8 mouse cellular contexts compared by ENCODE assay signal in genomic region chr1:36512089-36512965, GRCm38 (mm10). TPM values are rescaled to one million over a fixed set of nuclear protein-coding genes. Genes with fewer than 3 reads are reported as not detected.
DNase-seq lines count a peak whose midpoint lies in the region; ATAC-seq and TF ChIP-seq lines count a peak whose summit lies in the region.

No protein-coding gene starts in this region.

- ATAC-seq in forebrain, embryonic 14.5 days = peak; percentile 76
- ATAC-seq in hindbrain, embryonic 15.5 days (ENCODE audit: low FRiP score, low read depth) = peak; percentile 76
- peak; percentile 70 for ATAC-seq in limb, embryonic 14.5 days (ENCODE audit: low FRiP score, low read depth)
- ATAC-seq in stomach, postnatal 0 days (ENCODE audit: low FRiP score, low TSS enrichment) = peak; percentile 59

- peak; percentile 20; the same call in 1 of the 2 replicates for TF ChIP-seq CTCF in brain, embryonic 14.5 days (IDR thresholded peaks at IDR 0.05; ENCODE audit: borderline replicate concordance, extremely low read depth, insufficient read depth, insufficient read length)
- TF ChIP-seq CTCF in stomach, postnatal 0 days (IDR thresholded peaks at IDR 0.05; ENCODE audit: low read depth) = peak; percentile 23; the same call in 1 of the 2 replicates

- peak; percentile 57 for DNase-seq in kidney, adult 18-20 months
- no peak for DNase-seq in kidney, adult 9 months
- peak; percentile 68 for DNase-seq in brain, embryonic 14.5 days (ENCODE audit: low read depth)
- peak; percentile 61 for DNase-seq in forebrain, embryonic 14.5 days (ENCODE audit: low spot score)
- DNase-seq in limb, embryonic 14.5 days (ENCODE audit: low spot score) = peak; percentile 22
- peak; percentile 71 for DNase-seq in stomach, postnatal 0 days (ENCODE audit: low spot score)

- peak overlapping the region; percentile 88 for H3K9ac ChIP-seq in forebrain, embryonic 14.5 days (ENCODE audit: low read length)
- H3K9ac ChIP-seq in hindbrain, embryonic 15.5 days = peak overlapping the region; percentile 91
- H3K9ac ChIP-seq in limb, embryonic 14.5 days (ENCODE audit: low read depth, low read length, severe bottlenecking) = peak overlapping the region; percentile 84
- H3K9ac ChIP-seq in stomach, postnatal 0 days (ENCODE audit: low read length) = peak overlapping the region; percentile 96

- peak overlapping the region; percentile 99 for H3K27ac ChIP-seq in forebrain, embryonic 14.5 days (ENCODE audit: low read depth, low read length)
- peak overlapping the region; percentile 98 for H3K27ac ChIP-seq in hindbrain, embryonic 15.5 days (replicated peaks)
- peak overlapping the region; percentile 99 for H3K27ac ChIP-seq in limb, embryonic 14.5 days (replicated peaks; ENCODE audit: low read depth, low read length)
- peak overlapping the region; percentile 98 for H3K27ac ChIP-seq in stomach, postnatal 0 days (replicated peaks)

- under 1% methylated on average over 85 of the region's 126 CpGs for WGBS in forebrain, embryonic 14.5 days
- WGBS in hindbrain, embryonic 15.5 days = under 1% methylated on average over 110 of the region's 126 CpGs
- WGBS in limb, embryonic 14.5 days = under 1% methylated on average over 42 of the region's 126 CpGs
- WGBS in stomach, postnatal 0 days = under 1% methylated on average over 64 of the region's 126 CpGs

- no peak for TF ChIP-seq EP300 in stomach, postnatal 0 days (optimal IDR thresholded peaks at IDR 0.05)

- H3K4me3 ChIP-seq in forebrain, embryonic 14.5 days (ENCODE audit: low read depth, low read length) = peak overlapping the region; percentile 92
- H3K4me3 ChIP-seq in hindbrain, embryonic 15.5 days = peak overlapping the region; percentile 94
- peak overlapping the region; percentile 94 for H3K4me3 ChIP-seq in limb, embryonic 14.5 days (replicated peaks; ENCODE audit: low read length)
- H3K4me3 ChIP-seq in myocyte = peak overlapping the region; percentile 39
- peak overlapping the region; percentile 98 for H3K4me3 ChIP-seq in stomach, postnatal 0 days (ENCODE audit: low read depth, low read length)

- peak overlapping the region; percentile 67 for H3ac ChIP-seq in myocyte (ENCODE audit: control insufficient read depth, insufficient read length)

- H3K4me1 ChIP-seq in forebrain, embryonic 14.5 days (ENCODE audit: control insufficient read depth, insufficient read depth, low read length) = peaks cover 20% of the 10 kb centered on the region
- peaks cover 35% of the 10 kb centered on the region for H3K4me1 ChIP-seq in hindbrain, embryonic 15.5 days (replicated peaks)
- peaks cover 19% of the 10 kb centered on the region for H3K4me1 ChIP-seq in limb, embryonic 14.5 days (ENCODE audit: control insufficient read depth, insufficient read depth, low read length)
- H3K4me1 ChIP-seq in stomach, postnatal 0 days (replicated peaks; ENCODE audit: control insufficient read depth, insufficient read depth) = peaks cover 2% of the 10 kb centered on the region; the same call in 1 of the 2 replicates

- H3K9me3 ChIP-seq in forebrain, embryonic 14.5 days (replicated peaks; ENCODE audit: control insufficient read depth, low read length) = no peaks in the 10 kb centered on the region
- no peaks in the 10 kb centered on the region for H3K9me3 ChIP-seq in hindbrain, embryonic 15.5 days
- H3K9me3 ChIP-seq in limb, embryonic 14.5 days (ENCODE audit: control insufficient read depth, low read length) = no peaks in the 10 kb centered on the region
- H3K9me3 ChIP-seq in stomach, postnatal 0 days (ENCODE audit: control insufficient read depth, low read length) = no peaks in the 10 kb centered on the region

- no peaks in the 10 kb centered on the region for H3K27me3 ChIP-seq in forebrain, embryonic 14.5 days (replicated peaks; ENCODE audit: control insufficient read depth, insufficient read depth, low read length)
- H3K27me3 ChIP-seq in hindbrain, embryonic 15.5 days = no peaks in the 10 kb centered on the region
- no peaks in the 10 kb centered on the region for H3K27me3 ChIP-seq in limb, embryonic 14.5 days (ENCODE audit: control insufficient read depth, insufficient read depth, low read length)
- H3K27me3 ChIP-seq in myocyte (ENCODE audit: control insufficient read depth, insufficient read depth, insufficient read length) = no peaks in the 10 kb centered on the region
- H3K27me3 ChIP-seq in stomach, postnatal 0 days (ENCODE audit: control insufficient read depth, insufficient read depth, low read length) = no peaks in the 10 kb centered on the region

- H3K4me2 ChIP-seq in forebrain, embryonic 14.5 days (ENCODE audit: low read length) = peak overlapping the region; percentile 94
- H3K4me2 ChIP-seq in hindbrain, embryonic 15.5 days = peak overlapping the region; percentile 68
- H3K4me2 ChIP-seq in limb, embryonic 14.5 days (replicated peaks; ENCODE audit: low read depth, low read length, severe bottlenecking) = peak overlapping the region; percentile 93
- H3K4me2 ChIP-seq in myocyte (ENCODE audit: low read depth) = peak overlapping the region; percentile 100
- H3K4me2 ChIP-seq in stomach, postnatal 0 days (replicated peaks; ENCODE audit: low read depth) = peak overlapping the region; percentile 96

- peaks cover 39% of the 10 kb centered on the region for H3K79me2 ChIP-seq in myocyte (ENCODE audit: control insufficient read depth, insufficient read depth)

- TF ChIP-seq POLR2A in brain, embryonic 14.5 days (IDR thresholded peaks at IDR 0.05; ENCODE audit: borderline replicate concordance, extremely low read depth, insufficient read depth, insufficient read length, poor library complexity, severe bottlenecking) = no peak
- no peak for TF ChIP-seq POLR2A in limb, embryonic 14.5 days (IDR thresholded peaks at IDR 0.05; ENCODE audit: borderline replicate concordance, extremely low read depth, insufficient read depth, insufficient read length)
- no peak for TF ChIP-seq POLR2A in myocyte (IDR thresholded peaks at IDR 0.05; ENCODE audit: insufficient read length, low read depth)

- peaks cover 8% of the 10 kb centered on the region; the same call in 1 of the 2 replicates for H3K36me3 ChIP-seq in forebrain, embryonic 14.5 days (ENCODE audit: control insufficient read depth, insufficient read depth, low read length)
- no peaks in the 10 kb centered on the region for H3K36me3 ChIP-seq in hindbrain, embryonic 15.5 days
- H3K36me3 ChIP-seq in limb, embryonic 14.5 days (ENCODE audit: control insufficient read depth, insufficient read depth, low read length) = peaks cover 22% of the 10 kb centered on the region; the same call in 1 of the 2 replicates
- no peaks in the 10 kb centered on the region for H3K36me3 ChIP-seq in myocyte (ENCODE audit: control insufficient read depth, insufficient read depth)
- no peaks in the 10 kb centered on the region for H3K36me3 ChIP-seq in stomach, postnatal 0 days (ENCODE audit: control insufficient read depth, insufficient read depth, low read length)

RNA-seq across cellular contexts. Expression of gene Cnnm3, which starts 0.7 kb away (rescaled TPM):
- polyA plus RNA-seq in brain, embryonic 14.5 days (2012; rRNA removed) = 33.6 TPM in 2 replicates
- polyA plus RNA-seq in forebrain, embryonic 14.5 days (2014; fragmentation: Nextera tagmentation; extraction: Ambion mirVana) = 5.2 and 5.9 TPM in 2 replicates
- polyA plus RNA-seq in hindbrain, embryonic 15.5 days (2015; fragmentation: Nextera tagmentation; extraction: Ambion mirVana) = 6.0 and 6.5 TPM in 2 replicates
- polyA plus RNA-seq in limb, embryonic 14.5 days (2012; rRNA removed) = 22.5 and 25.9 TPM in 2 replicates
- polyA plus RNA-seq in limb, embryonic 14.5 days (2014; fragmentation: Nextera tagmentation; extraction: Ambion mirVana) = 6.4 and 6.8 TPM in 2 replicates
- polyA plus RNA-seq in myocyte (2012; fragmentation: generic; extraction: Trizol) = 10.2 TPM
- 1.6 and 2.0 TPM in 2 replicates for polyA plus RNA-seq in stomach, postnatal 0 days (2015; fragmentation: Nextera tagmentation; extraction: Ambion mirVana)

RNA-seq across cellular contexts. Expression of gene Ankrd23, which starts 24.4 kb away (rescaled TPM):
- 18.1 and 19.8 TPM in 2 replicates for polyA plus RNA-seq in brain, embryonic 14.5 days (2012; rRNA removed)
- polyA plus RNA-seq in forebrain, embryonic 14.5 days (2014; fragmentation: Nextera tagmentation; extraction: Ambion mirVana) = 3.8 and 5.2 TPM in 2 replicates
- 18.9 and 19.6 TPM in 2 replicates for polyA plus RNA-seq in hindbrain, embryonic 15.5 days (2015; fragmentation: Nextera tagmentation; extraction: Ambion mirVana)
- 27.4 and 32.8 TPM in 2 replicates for polyA plus RNA-seq in limb, embryonic 14.5 days (2012; rRNA removed)
- polyA plus RNA-seq in limb, embryonic 14.5 days (2014; fragmentation: Nextera tagmentation; extraction: Ambion mirVana) = 9.9 and 11.6 TPM in 2 replicates
- polyA plus RNA-seq in myocyte (2012; fragmentation: generic; extraction: Trizol) = 78.6 TPM
- polyA plus RNA-seq in stomach, postnatal 0 days (2015; fragmentation: Nextera tagmentation; extraction: Ambion mirVana) = 6.1 and 8.5 TPM in 2 replicates

RNA-seq across cellular contexts. Expression of gene Gm42417, which starts 26.9 kb away (rescaled TPM):
- 0.07 and 0.08 TPM in 2 replicates for polyA plus RNA-seq in brain, embryonic 14.5 days (2012; rRNA removed)
- 0.22 TPM in 1 of 2 replicates, not detected in the other for polyA plus RNA-seq in forebrain, embryonic 14.5 days (2014; fragmentation: Nextera tagmentation; extraction: Ambion mirVana)
- polyA plus RNA-seq in hindbrain, embryonic 15.5 days (2015; fragmentation: Nextera tagmentation; extraction: Ambion mirVana) = 0.62 TPM in 1 of 2 replicates, not detected in the other
- polyA plus RNA-seq in limb, embryonic 14.5 days (2012; rRNA removed) = 0.47 TPM in 1 of 2 replicates, not detected in the other
- not detected in 2 replicates for polyA plus RNA-seq in limb, embryonic 14.5 days (2014; fragmentation: Nextera tagmentation; extraction: Ambion mirVana)
- 0.13 TPM for polyA plus RNA-seq in myocyte (2012; fragmentation: generic; extraction: Trizol)
- 0.28 and 0.33 TPM in 2 replicates for polyA plus RNA-seq in stomach, postnatal 0 days (2015; fragmentation: Nextera tagmentation; extraction: Ambion mirVana)

RNA-seq across cellular contexts. Expression of gene Ankrd39, which starts 34.9 kb away (rescaled TPM):
- 20.7 and 24.1 TPM in 2 replicates for polyA plus RNA-seq in brain, embryonic 14.5 days (2012; rRNA removed)
- 15.4 and 15.7 TPM in 2 replicates for polyA plus RNA-seq in forebrain, embryonic 14.5 days (2014; fragmentation: Nextera tagmentation; extraction: Ambion mirVana)
- polyA plus RNA-seq in hindbrain, embryonic 15.5 days (2015; fragmentation: Nextera tagmentation; extraction: Ambion mirVana) = 28.7 and 29.9 TPM in 2 replicates
- 22.4 and 26.2 TPM in 2 replicates for polyA plus RNA-seq in limb, embryonic 14.5 days (2012; rRNA removed)
- polyA plus RNA-seq in limb, embryonic 14.5 days (2014; fragmentation: Nextera tagmentation; extraction: Ambion mirVana) = 22.5 and 22.9 TPM in 2 replicates
- polyA plus RNA-seq in myocyte (2012; fragmentation: generic; extraction: Trizol) = 17.9 TPM
- 19.5 and 20.1 TPM in 2 replicates for polyA plus RNA-seq in stomach, postnatal 0 days (2015; fragmentation: Nextera tagmentation; extraction: Ambion mirVana)

RNA-seq across cellular contexts. Expression of gene Cnnm4, which starts 40.9 kb away (rescaled TPM):
- polyA plus RNA-seq in brain, embryonic 14.5 days (2012; rRNA removed) = 4.5 and 5.4 TPM in 2 replicates
- 7.8 and 9.0 TPM in 2 replicates for polyA plus RNA-seq in forebrain, embryonic 14.5 days (2014; fragmentation: Nextera tagmentation; extraction: Ambion mirVana)
- polyA plus RNA-seq in hindbrain, embryonic 15.5 days (2015; fragmentation: Nextera tagmentation; extraction: Ambion mirVana) = 10.8 TPM in 2 replicates
- polyA plus RNA-seq in limb, embryonic 14.5 days (2012; rRNA removed) = 7.3 and 9.4 TPM in 2 replicates
- 13.1 and 15.1 TPM in 2 replicates for polyA plus RNA-seq in limb, embryonic 14.5 days (2014; fragmentation: Nextera tagmentation; extraction: Ambion mirVana)
- polyA plus RNA-seq in myocyte (2012; fragmentation: generic; extraction: Trizol) = 21.6 TPM
- polyA plus RNA-seq in stomach, postnatal 0 days (2015; fragmentation: Nextera tagmentation; extraction: Ambion mirVana) = 18.2 and 19.1 TPM in 2 replicates

Comparison
In these comparisons a context has a peak if more than half of its experiments do, and no peak if none do; other contexts are left out.
1. H3K4me3 ChIP-seq: peak in every context shown above with its lines; median percentile 98 in stomach, postnatal 0 days; 94 in hindbrain, embryonic 15.5 days; 94 in limb, embryonic 14.5 days; 92 in forebrain, embryonic 14.5 days; 39 in myocyte.